Mouse (Mus musculus) ES-E14 (cell line): ENCODE measurements around the gene Rad51b. TPM values are rescaled to one million over a fixed set of nuclear protein-coding genes. Genes with fewer than 3 reads are reported as not detected.

Source experiments
- DNase-seq: peaks from one replicate; pipeline ENCODE4 v3.0.0-alpha.2; 2013; ENCODE audit warnings: low read depth, low spot score
- H3K27ac ChIP-seq: 2 replicates; pipeline ENCODE4 v1.5.1; 2012; ENCODE audit warnings: low read depth, mild to moderate bottlenecking, low read length, moderate library complexity, mixed read lengths; ENCODE audit not compliant: poor library complexity, insufficient read depth, severe bottlenecking
- H3K36me3 ChIP-seq: 2 replicates; pipeline ENCODE4 v1.6.1; 2012; ENCODE audit warnings: mild to moderate bottlenecking, low read length, moderate library complexity, mixed read lengths; ENCODE audit not compliant: control insufficient read depth, poor library complexity, insufficient read depth, severe bottlenecking
- H3K4me1 ChIP-seq, 2 experiments: fragments of 150-350 bp in 1 of 2; sonication (generic) in 1 of 2; 2 replicates each; pipeline ENCODE4 v1.6.1; 2012; ENCODE audit warnings: low read length in 2 of 2, mild to moderate bottlenecking in 1 of 2, mixed read lengths in 1 of 2; ENCODE audit not compliant: control insufficient read depth in 2 of 2, insufficient read depth in 2 of 2, poor library complexity in 1 of 2
- H3K4me3 ChIP-seq, 2 experiments: fragments of 150-350 bp in 1 of 2; sonication (generic) in 1 of 2; 2 replicates each; pipeline ENCODE4 v1.5.1; 2012; ENCODE audit warnings: low read length in 2 of 2, low read depth in 1 of 2, mild to moderate bottlenecking in 1 of 2, mixed read lengths in 1 of 2; ENCODE audit not compliant: insufficient read depth in 1 of 2, poor library complexity in 1 of 2, severe bottlenecking in 1 of 2
- H3K9ac ChIP-seq: 2 replicates; pipeline ENCODE4 v1.6.1; 2012; ENCODE audit warnings: low read depth, mild to moderate bottlenecking, low read length, mixed read lengths; ENCODE audit not compliant: poor library complexity, insufficient read depth, severe bottlenecking
- H3K9me3 ChIP-seq: fragments of 150-350 bp; sonication (generic); 2 replicates; pipeline ENCODE4 v1.6.1; 2012; ENCODE audit warnings: low read depth, mild to moderate bottlenecking, low read length; ENCODE audit not compliant: control insufficient read depth, insufficient read depth
- CHD2 ChIP-seq: IDR thresholded peaks from 2 replicates; pipeline ENCODE4 v1.6.1; 2014; ENCODE audit warnings: mild to moderate bottlenecking, low read depth, low read length, inconsistent platforms
- HCFC1 ChIP-seq: IDR thresholded peaks from 2 replicates; pipeline ENCODE4 v1.6.1; 2012; ENCODE audit warnings: low read length, inconsistent platforms, borderline replicate concordance; ENCODE audit not compliant: insufficient read depth
- MAFK ChIP-seq: IDR thresholded peaks from 2 replicates; pipeline ENCODE4 v1.6.1; 2014; ENCODE audit warnings: mild to moderate bottlenecking, low read depth, low read length, inconsistent platforms; ENCODE audit not compliant: insufficient read depth
- ZC3H11A ChIP-seq: IDR thresholded peaks from 2 replicates; pipeline ENCODE4 v1.6.1; 2012; ENCODE audit warnings: low read depth, mild to moderate bottlenecking, inconsistent platforms, low read length, borderline replicate concordance
- ZNF384 ChIP-seq: IDR thresholded peaks from 2 replicates; pipeline ENCODE4 v1.6.1; 2012; ENCODE audit warnings: low read depth, low read length, inconsistent platforms
- in situ Hi-C, 2 experiments: fragments of 600-800 bp; cut with MboI; formaldehyde crosslinking; loops; one replicate each; pipeline ENCODE4 v1.15.1; 2025; ENCODE audit warnings: low sequenced_read_pairs in 2 of 2, inconsistent platforms in 1 of 2; ENCODE audit not compliant: unreplicated experiment in 2 of 2
- total RNA-seq: library from RNA; depleted of rRNA; stranded (reverse); fragments of 300-350 nt; gene quantifications from 2 replicates; pipeline ENCODE4 v1.2.3, GENCODE M21; 2012

The Rad51b gene
- total RNA-seq, 1 experiment, result 6.7 TPM

DNA sequence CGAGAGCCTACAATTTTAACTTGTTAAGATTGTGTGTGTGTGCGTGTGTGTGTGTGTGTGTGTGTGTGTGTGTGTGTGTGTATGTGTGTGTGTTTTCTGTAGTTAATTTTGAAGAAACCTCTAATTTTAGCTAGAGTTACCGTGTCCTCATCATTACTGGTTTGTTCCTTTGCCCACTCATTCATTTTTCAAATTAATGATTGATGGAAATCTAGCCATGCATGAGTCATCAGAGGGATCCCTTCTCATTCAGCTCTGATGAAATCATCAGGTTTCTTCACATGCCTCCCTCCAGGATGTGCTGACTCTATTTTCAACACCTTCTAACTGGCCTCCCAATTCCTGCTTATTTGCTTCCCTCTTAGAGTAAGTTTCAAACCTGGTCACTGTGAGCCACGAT, 263.8 kb downstream of the Rad51b start:
- H3K36me3 ChIP-seq, result no peaks in the 10 kb centered on the region
- H3K4me3 ChIP-seq, result no peak overlapping the region
- in situ Hi-C loops, result no loop called here
- no peak for DNase-seq
- H3K9ac ChIP-seq, result no peak overlapping the region
- H3K9me3 ChIP-seq, result no peaks in the 10 kb centered on the region
- H3K4me1 ChIP-seq, result no peaks in the 10 kb centered on the region
- no peak overlapping the region for H3K27ac ChIP-seq
- TF ChIP-seq MAFK, result no peak
- no peak for TF ChIP-seq CHD2
- no peak for TF ChIP-seq ZC3H11A

DNA sequence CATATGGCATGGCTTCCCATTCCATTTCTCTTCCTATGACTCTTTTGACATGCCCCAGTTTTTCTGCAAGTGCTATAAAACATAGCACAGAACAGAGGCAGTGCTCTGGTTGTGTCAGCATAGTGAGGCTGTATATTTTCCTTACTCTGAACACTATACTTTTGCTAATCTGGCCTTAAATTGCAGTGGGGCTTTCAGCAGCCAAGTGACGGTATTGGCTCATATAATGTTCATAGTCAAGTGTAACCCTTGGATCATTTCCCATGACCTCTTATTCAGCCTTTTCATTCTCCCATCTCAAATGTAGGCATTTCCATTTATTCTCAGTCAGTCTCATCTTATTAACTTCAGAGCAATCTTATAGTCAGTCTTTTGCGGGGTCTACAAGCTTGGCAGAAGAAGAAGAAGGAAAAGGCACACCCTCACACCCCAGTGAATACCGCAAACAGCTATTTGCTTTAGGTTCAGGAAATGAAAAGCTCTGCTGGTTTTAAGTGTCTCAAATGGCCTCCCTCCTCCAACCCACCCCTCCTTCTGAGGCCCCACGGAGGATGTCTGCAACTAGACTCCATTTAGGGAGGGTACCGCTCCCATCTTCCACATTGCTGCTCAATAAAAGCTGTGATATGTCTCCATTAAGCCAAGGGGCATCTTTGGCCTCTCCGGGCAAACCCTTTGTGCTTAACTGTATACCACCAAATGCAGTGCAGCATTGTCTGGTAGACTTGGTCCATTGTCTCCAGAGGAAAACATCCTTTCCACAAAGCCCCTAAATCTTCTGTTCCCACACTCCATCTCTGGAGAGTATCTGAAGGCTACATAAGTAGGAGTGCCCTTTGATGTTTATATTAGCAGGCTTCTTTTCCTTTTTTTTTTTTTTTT, 277.3 kb downstream of the Rad51b start:
- Histone ChIP-seq H3K27ac (no peak overlapping the region), H3K9me3 (no peaks in the 10 kb centered on the region), H3K9ac (no peak overlapping the region), H3K36me3 (no peaks in the 10 kb centered on the region; the same call in 1 of the 2 replicates), H3K4me3 (no peak overlapping the region), H3K4me1 (no peaks in the 10 kb centered on the region)
- TF ChIP-seq ZC3H11A (no peak), MAFK (no peak), CHD2 (no peak), HCFC1 (no peak), ZNF384 (no peak)
- no peak for DNase-seq
- in situ Hi-C loops, result no loop called here

DNA sequence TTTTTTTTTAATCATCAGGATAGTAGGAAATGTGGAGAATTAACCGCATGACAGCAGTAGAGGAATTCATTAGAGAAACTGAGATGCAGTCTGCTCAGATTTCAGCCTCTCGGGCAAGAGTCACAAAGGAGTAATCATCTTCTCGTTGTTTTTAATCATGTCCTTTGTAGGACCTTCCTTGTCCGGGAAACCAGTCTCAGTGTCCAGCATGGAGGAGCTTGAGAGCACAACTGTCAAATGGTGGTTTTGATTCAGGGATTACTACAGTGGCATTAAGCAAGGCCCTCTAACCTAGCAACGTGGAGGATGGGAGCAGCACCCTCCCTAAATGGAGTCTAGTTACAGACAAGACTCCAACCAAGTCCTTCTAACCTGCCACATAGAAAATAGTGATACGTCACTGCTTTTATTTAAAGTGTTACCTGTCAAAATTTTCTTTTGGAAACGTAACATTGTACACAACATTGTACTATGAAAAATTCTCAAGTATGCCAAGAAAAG, 278.0 kb downstream of the Rad51b start:
- Histone ChIP-seq H3K27ac (no peak overlapping the region), H3K4me1 (no peaks in the 10 kb centered on the region), H3K9ac (no peak overlapping the region), H3K9me3 (no peaks in the 10 kb centered on the region), H3K36me3 (no peaks in the 10 kb centered on the region; the same call in 1 of the 2 replicates), H3K4me3 (no peak overlapping the region)
- in situ Hi-C loops, result no loop called here
- TF ChIP-seq MAFK, result no peak
- no peak for TF ChIP-seq ZC3H11A
- no peak for TF ChIP-seq CHD2
- no peak for TF ChIP-seq ZNF384
- no peak for TF ChIP-seq HCFC1
- no peak for DNase-seq

DNA sequence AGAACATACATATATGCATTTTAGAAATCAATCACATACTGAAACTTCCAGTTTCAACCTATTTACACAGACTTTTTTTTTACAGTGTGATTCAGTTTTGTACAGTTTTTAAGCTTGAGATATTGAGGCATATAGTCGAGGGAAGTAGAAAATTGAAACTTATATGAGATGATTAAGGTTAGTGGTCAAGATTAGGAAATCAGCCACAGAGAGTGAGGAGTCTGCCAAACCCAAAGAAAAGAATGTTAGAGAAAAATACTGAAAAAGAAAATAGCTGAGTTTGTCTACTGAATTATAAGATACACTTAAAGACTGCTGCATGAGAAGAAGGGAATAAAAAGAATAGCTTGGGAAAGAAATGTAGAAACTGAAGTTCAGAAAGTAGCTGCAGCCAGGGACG, 280.4 kb downstream of the Rad51b start:
- Histone ChIP-seq H3K4me1 (no peaks in the 10 kb centered on the region), H3K9me3 (no peaks in the 10 kb centered on the region), H3K4me3 (no peak overlapping the region), H3K36me3 (no peaks in the 10 kb centered on the region; the same call in 1 of the 2 replicates), H3K9ac (no peak overlapping the region), H3K27ac (no peak overlapping the region)
- TF ChIP-seq ZNF384 (no peak), HCFC1 (no peak), MAFK (no peak), CHD2 (no peak), ZC3H11A (no peak)
- DNase-seq, result no peak
- in situ Hi-C loops, result no loop called here
